Mouse (Mus musculus) cerebellum, adult 9-11 months (tissue): ENCODE results near the gene Bcl2a1d.
A peak's percentile ranks its signal among the peaks of the same experiment; 100 is the strongest.
"Not testable (repeated sequence)": the region's sequence is repeated elsewhere in the genome, so short reads cannot be mapped to it uniquely, and the experiment has no call there.

Experiments
- DNase-seq: peaks from one replicate; pipeline ENCODE4 v3.0.0; 2022

Bcl2a1d gene

DNA sequence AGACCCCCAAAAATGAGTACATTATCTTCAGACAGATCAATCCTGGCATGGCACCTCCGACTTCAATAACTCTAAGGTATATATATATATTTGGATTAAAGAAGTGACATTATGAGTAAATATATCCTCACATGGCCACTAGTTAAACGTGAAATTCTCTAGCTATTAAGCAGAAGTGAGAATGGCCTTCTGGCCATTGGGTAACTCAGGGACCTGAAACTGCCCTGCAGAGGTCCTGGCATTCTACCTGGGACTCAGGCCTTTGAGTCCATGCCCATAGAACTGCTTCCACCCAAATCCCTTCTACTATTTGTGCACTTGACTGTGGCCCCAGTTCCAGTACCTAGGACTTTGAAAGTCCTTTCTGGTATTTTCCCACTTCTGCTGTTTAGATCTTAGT lies 40.4 kb downstream of the Bcl2a1d start:
- DNase-seq, result not testable (repeated sequence)

DNA sequence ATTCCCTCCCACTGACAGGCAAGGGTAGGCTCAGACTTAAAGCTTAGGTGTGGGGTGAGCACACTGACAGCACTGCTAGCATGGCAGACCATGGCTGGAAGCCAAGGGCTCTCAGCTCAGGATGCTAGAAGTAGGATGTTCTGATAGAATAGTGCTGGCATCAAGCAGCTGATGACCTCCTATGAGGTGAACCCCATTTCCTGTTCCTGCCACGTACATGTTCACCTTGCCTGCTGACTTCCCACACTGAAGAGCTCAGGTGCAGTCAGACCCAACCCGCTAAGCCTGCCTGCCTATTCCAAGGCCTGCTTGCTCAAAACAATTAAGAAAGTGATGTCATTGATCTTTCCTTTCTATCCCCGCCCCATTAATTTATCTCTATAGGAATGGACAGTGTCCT lies 42.3 kb downstream of the Bcl2a1d start:
- DNase-seq, result not testable (repeated sequence)

- peak; percentile 42 for DNase-seq
These were observed 45.0 kb downstream of the Bcl2a1d start for GRCm38 (mm10) chr9:88686719-88687118.
